Mouse (Mus musculus) right cerebral cortex, postnatal 10 days (tissue): ENCODE measurements around the gene Mypn.
A peak's percentile ranks its signal among the peaks of the same experiment; 100 is the strongest.

Experiments used
- DNase-seq, 2 experiments: peaks; one replicate each; pipeline ENCODE4 v3.0.0; 2021; ENCODE audit warnings: low spot score in 2 of 2

The Mypn gene

DNA sequence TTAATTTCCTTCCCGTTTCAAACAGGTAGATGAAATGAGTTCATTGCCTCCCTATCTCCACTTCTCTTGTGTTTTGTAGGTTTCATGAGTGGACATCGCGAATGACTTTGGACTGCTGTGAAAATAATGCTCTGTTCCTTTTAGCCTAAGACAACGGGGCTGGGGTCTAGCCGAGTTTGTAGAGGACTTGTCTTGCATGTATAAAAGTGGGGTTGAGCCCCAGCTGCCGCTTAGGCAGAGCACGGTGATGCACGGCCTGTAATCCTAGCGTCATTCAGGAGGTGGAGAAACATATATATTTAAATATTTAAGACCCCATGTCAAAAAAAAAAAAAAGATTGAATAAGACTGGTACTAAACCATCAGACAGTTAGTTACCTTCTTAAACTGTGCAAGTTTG, 103.1 kb downstream of the Mypn start:
- DNase-seq: no peak

GRCm38 (mm10) chr10:63099941-63100562, 103.7 kb downstream of the Mypn start:
- DNase-seq: peak; percentile 75 to 79

GRCm38 (mm10) chr10:63099521-63099920, 104.2 kb downstream of the Mypn start, which contains the start of gene Atoh7:
TSS of gene Atoh7 (plus strand) at chr10:63099651.
- DNase-seq: peak; percentile 50 to 51

DNA sequence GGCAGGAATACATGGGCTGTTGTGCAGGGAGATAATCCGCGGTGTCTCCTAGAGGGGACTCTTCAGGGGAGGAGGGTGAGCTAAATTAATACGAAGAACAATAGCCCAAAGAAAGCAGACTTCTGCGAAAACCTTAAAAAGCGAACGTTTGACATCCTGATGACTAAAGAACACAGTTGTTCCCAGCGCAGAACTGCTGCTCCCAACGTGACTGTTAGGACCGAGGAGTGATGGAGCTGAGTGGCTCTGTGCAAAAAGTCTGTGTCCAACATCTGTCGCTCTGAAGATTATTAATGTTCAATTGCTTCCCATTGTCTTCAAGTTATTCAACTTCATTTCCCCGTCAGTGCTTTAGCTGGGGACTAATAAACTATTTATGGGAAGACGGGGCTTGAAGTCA, 105.6 kb downstream of the Mypn start:
- DNase-seq: no peak

DNA sequence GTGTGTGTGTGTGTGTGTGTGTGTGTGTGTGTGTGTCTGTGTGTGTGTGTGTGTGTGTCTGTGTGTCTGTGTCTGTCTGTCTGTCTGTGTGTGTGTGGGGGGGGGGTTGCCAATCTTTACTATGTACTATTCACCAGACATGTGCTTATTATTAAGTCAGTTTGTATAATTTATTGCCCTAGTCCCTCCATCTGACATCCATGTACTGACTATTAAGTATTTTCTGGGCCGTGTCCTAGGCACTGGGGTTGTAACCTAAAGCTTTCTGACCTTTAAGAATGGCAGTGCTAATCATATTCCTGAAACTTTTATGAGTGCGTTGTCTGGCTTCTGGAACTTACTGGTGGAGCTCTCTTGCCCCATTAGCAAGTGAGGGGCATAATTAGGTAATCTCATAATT, 107.0 kb downstream of the Mypn start:
- no peak for DNase-seq

DNA sequence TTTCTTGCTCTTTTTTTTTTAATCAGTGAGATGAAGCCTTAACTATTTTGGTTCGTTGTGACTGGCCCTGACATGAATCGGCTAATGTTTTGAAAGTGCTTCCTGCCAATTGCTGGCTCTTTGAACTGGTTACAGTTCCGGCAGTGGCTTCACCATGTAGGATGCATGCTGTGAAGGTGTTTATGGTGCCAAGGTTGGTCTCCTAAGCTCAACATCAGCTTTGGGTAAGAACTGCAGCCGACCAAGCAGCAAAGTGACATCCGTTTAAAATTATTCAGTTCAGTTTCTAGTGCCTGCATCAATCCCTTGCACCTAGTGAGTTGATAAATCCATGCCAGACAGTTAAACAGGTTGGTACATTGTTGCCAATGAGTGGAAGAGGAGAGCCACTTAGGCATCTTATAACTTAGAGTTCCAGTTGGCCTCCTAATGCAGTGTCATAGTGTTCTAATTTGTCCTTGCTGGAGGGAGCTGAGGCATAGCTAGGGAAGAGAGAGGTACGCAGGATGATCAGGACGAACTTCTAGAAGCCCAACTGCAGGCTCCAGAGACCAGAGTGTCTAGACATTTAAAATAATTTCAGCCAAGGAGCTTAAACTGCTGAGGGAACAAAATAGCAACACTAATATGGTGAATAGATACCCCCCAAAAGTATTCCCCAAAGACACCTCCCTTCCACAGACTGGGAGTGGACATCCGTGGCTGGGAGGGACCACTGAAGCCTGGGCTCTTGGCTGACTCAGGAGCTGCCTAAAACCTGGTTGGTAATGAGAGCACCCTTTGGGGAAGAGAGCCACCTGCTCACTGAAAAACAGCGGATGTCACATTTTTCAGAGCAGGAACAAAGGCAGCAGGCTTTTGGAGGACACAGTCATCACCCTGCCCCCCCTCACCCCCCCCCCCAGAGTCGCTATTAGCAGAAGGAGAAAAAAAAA, 110.9 kb downstream of the Mypn start:
- DNase-seq: no peak

DNA sequence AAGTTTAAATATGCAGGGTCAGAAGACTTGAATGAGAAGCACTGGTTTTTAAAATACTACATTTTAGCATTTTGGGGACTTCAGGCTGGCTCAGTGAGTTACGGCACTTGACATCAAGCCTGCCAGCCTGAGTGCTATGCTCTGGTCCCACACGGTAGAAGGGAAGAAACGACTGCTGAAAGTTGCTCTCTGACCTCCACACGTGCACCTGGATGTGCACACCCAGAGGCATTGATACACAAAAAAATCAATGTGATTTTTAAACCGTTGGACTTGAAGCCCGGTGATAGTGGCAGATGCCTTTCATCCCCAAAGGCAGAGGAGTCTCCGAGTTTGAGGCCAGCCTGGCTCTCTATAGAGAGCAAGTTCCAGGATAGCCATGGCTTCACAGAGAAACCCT, 111.8 kb downstream of the Mypn start:
- no peak for DNase-seq

DNA sequence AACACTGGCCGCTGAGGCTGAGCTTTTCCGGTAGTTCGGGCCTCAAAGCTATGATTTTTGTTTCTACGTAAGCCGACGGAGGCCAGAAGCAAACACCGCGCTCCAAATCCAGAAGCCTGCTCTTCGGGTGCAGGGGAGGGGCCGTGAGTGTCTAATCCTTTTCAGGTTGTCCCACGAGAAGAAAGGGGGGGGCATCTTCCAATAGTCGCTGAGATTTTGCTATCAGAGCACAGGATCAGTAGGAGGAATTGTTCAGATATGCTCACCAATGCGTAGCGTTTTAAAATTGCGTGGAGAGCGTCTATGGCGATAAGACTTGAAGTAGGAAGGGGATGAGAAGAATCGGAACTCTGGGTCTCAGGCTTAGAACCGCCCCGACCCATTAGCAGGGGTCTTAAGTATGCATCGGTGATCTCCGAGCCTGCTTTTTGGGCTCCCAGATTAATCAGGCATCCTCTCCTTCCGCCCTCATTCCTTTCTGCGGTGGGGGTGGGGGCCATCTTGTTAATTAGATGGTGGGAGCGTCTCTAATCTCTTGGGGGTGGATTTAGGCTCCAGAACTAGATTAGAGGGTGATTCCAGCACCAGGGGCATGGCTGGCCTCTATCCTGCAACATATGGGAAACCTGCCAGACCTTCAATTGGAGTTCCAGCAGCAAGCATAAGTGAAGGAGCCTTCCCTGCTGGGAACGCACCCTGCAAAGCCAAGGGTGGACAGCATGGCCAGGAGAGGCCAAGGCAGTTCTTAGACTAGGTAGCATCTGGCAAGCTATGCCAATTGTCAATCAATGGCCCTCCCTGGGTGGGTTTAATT, 113.8 kb downstream of the Mypn start:
- DNase-seq: no peak

GRCm38 (mm10) chr10:63089103-63089757, 114.5 kb downstream of the Mypn start:
- DNase-seq: no peak

- DNase-seq: no peak
These were observed 117.4 kb downstream of the Mypn start for GRCm38 (mm10) chr10:63086304-63086703.

DNA sequence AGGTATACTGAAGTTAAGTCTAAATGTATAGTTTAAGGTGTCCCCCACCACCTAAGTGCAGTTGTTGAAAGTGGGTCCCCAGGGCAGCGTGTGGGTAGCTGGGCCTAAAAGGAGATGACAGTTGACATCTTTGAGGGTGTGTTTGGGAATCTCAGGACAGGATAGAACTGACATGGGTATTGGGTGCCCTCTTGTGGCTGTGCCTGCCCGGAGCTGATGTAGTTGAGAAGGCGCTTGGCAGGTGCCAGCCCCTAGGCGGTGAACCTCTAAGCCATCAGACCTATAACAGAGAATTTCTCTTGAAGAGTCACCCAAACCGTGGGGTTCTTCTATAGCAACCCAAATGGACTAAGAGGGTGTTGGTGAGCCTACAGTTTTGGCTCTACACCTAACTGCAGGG, 137.8 kb downstream of the Mypn start:
- peak; percentile 79 to 86 for DNase-seq
